Mouse (Mus musculus) kidney, adult 2 months (tissue): ENCODE data around the gene Arl2bp. TPM values are rescaled to one million over a fixed set of nuclear protein-coding genes. Genes with fewer than 3 reads are reported as not detected.

Experiments used
- DNase-seq: peaks from one replicate; pipeline ENCODE4 v3.0.0; 2021
- H3K27ac ChIP-seq: fragments of 200-500 bp; 2 replicates; pipeline ENCODE4 v1.5.1; 2012; ENCODE audit warnings: low read depth, low read length, control low read depth, inconsistent platforms; ENCODE audit not compliant: insufficient read depth
- H3K27me3 ChIP-seq: fragments of 200-500 bp; replicated peaks from 2 replicates; pipeline ENCODE4 v1.6.1; 2012; ENCODE audit warnings: mild to moderate bottlenecking, moderate library complexity, low read length, inconsistent platforms; ENCODE audit not compliant: control insufficient read depth, insufficient read depth
- H3K36me3 ChIP-seq: fragments of 200-500 bp; 2 replicates; pipeline ENCODE4 v1.6.1; 2012; ENCODE audit warnings: mild to moderate bottlenecking, moderate library complexity, low read length, inconsistent platforms; ENCODE audit not compliant: control insufficient read depth, insufficient read depth
- H3K4me1 ChIP-seq: fragments of 200-500 bp; 2 replicates; pipeline ENCODE4 v1.6.1; 2011; ENCODE audit warnings: low read length; ENCODE audit not compliant: control insufficient read depth, insufficient read depth
- H3K4me3 ChIP-seq: fragments of 200-500 bp; 2 replicates; pipeline ENCODE4 v1.5.1; 2011; ENCODE audit warnings: mild to moderate bottlenecking, low read depth, low read length, control low read depth; ENCODE audit not compliant: insufficient read depth
- CTCF ChIP-seq: fragments of 200-500 bp; conservative IDR thresholded peaks from 2 replicates; pipeline ENCODE4 v1.5.1; 2011; ENCODE audit warnings: low read depth, mild to moderate bottlenecking, control low read depth, low read length, moderate library complexity, mixed read lengths; ENCODE audit not compliant: insufficient read depth, insufficient read length
- POLR2A ChIP-seq: fragments of 200-500 bp; IDR thresholded peaks from one replicate; pipeline ENCODE4 v1.6.1; 2011; ENCODE audit warnings: low read depth, low read length, control low read depth
- WGBS: fragments of 180-500 bp; shearing (Covaris S2); methylation state at CpG from one replicate; pipeline ENCODE4 v1.1.7; 2018; 5-methylcytosine and 5-hydroxymethylcytosine counted together
- polyA plus RNA-seq: library from polyadenylated mRNA; depleted of rRNA; stranded (reverse); fragments of >200 nt; gene quantifications from 2 replicates; pipeline ENCODE4 v1.2.3, GENCODE M21; 2012

Gene Arl2bp
- polyA plus RNA-seq, 1 experiment = 77.2 TPM

DNA sequence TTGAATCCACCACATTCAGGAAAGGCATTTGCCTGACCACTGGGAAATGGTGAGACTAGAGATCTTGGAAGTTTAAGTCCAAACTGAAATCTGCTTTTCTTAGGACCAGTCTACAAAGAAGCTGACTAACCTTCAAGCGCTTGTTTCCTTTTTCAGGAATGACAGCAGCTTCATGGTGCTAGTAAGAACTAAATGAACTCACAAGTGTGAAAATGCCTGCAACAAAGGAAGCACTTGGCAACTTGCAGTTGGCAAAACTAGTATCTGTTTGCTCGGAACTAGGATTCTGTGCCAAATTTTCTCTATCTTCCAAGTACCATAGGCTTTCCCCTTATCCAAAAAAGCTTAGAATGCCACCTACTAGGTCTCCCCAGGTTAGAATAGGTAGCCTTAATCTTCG, 20.2 kb upstream of the Arl2bp start:
- WGBS = 92% methylated on average over 3 of the region's 3 CpGs
- DNase-seq = no peak
- Histone ChIP-seq H3K27ac (no peak overlapping the region), H3K36me3 (peaks cover 4% of the 10 kb centered on the region), H3K4me3 (no peak overlapping the region), H3K27me3 (no peaks in the 10 kb centered on the region), H3K4me1 (no peaks in the 10 kb centered on the region)
- no peak for TF ChIP-seq POLR2A
- TF ChIP-seq CTCF = no peak

DNA sequence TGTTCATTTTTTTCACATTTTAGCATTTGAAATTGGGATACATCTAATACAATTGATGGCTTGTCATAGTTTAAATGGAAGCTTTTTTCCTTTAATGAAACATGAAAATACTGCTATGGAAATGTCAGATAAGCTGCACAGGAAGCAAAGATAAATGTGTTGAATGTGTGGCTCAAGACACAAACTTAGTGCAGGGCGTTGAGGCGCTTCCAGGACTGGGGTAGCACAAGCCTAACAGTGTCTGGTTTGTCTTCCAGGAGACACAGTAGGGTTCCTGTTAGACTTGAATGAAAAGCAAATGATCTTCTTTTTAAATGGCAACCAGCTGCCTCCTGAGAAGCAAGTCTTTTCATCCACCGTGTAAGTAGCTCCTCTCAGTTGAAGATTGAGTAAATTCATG, 16.9 kb upstream of the Arl2bp start:
- Histone ChIP-seq H3K4me3 (no peak overlapping the region), H3K36me3 (peaks cover 6% of the 10 kb centered on the region), H3K4me1 (no peaks in the 10 kb centered on the region), H3K27me3 (no peaks in the 10 kb centered on the region), H3K27ac (no peak overlapping the region)
- no peak for DNase-seq
- TF ChIP-seq CTCF (no peak), POLR2A (no peak)
- WGBS = 87% methylated on average over 3 of the region's 3 CpGs

DNA sequence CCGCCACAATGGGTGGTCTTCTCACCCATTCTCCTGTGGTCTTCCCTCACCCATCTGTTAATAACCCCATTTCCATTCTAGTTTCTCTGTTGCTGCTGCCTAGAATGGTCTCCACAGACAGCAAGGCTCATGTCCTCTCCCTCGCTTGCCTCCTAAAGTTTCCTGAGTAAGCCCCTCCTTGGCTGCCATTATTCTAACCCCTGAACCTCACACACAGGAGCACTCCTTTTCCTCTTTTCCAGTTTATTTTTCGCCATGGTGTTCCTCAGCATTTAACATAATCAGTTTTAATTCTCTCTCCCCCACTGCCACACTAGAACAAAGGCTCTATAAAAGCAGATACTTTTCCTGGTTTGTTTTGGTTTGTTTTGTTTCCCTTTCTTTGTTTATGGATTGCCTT, 13.4 kb upstream of the Arl2bp start:
- WGBS = 93% methylated on average over 3 of the region's 3 CpGs
- no peak overlapping the region for H3K27ac ChIP-seq
- no peak for DNase-seq
- peaks cover 10% of the 10 kb centered on the region for H3K36me3 ChIP-seq
- H3K4me3 ChIP-seq = no peak overlapping the region
- no peak for TF ChIP-seq CTCF
- no peak for TF ChIP-seq POLR2A
- no peaks in the 10 kb centered on the region for H3K27me3 ChIP-seq
- H3K4me1 ChIP-seq = no peaks in the 10 kb centered on the region

DNA sequence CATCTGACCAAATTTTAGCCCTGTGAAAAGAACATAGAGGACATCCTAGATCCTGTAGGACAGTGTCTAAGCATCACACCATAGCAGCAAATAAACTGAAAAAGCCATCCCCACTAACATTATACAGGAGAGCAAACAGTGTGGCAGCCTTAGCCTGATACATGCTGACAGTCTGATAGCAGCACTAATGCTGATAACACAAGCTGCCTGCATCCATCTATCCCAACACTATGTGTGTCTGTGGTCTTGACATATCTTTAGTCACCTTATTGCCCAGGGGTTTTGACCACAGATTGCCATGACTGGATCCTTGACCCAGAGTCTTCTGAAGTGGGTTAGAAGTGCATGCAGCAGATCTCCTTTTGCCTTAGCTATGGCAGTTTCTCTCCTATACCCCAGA, 11.4 kb upstream of the Arl2bp start:
- no peak overlapping the region for H3K4me3 ChIP-seq
- DNase-seq = no peak
- no peak overlapping the region for H3K27ac ChIP-seq
- TF ChIP-seq CTCF (no peak), POLR2A (no peak)
- no peaks in the 10 kb centered on the region for H3K27me3 ChIP-seq
- peaks cover 10% of the 10 kb centered on the region for H3K36me3 ChIP-seq
- H3K4me1 ChIP-seq = no peaks in the 10 kb centered on the region

DNA sequence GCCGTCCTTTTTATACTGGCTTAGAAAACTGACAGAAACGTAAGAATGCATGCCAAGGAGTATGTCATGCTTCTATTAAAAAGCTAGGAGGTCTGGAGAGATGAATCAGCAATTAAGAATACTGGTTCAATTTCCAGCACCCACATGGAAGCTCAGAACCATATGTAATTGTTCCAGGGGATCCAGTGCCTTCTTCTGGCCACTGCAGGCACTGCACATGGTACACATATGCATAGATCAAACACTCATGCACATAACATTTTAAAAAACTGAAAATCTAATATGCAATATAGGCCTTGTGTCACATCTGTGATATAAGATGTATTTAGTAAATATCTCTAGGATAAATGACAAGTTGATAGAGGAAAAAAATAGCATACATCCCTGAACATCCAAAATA, 8.4 kb upstream of the Arl2bp start:
- peaks cover 5% of the 10 kb centered on the region; the same call in 1 of the 2 replicates for H3K4me1 ChIP-seq
- peaks cover 6% of the 10 kb centered on the region for H3K36me3 ChIP-seq
- H3K27ac ChIP-seq = no peak overlapping the region
- no peak for DNase-seq
- H3K27me3 ChIP-seq = no peaks in the 10 kb centered on the region
- TF ChIP-seq POLR2A (no peak), CTCF (peak; percentile 33)
- 91% methylated on average over 2 of the region's 2 CpGs for WGBS
- H3K4me3 ChIP-seq = no peak overlapping the region

DNA sequence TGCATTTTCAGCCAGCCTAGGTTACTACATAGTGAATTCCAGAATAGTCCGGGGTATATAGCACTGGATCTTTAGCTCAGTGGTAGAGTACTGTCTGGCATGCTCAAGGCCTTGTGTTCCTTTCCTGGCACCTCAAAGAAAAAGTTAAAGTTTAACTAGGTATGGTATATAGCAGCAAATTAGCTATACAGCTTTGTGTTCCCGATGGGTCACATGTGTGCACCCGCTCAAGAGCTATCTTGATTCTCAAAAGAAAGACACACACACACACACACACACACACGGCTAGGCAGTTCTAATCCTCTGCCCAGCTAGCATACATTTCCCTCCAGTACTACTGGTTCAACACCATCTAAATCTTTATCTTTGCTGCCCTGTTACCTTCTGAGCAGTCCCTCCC, 6.0 kb upstream of the Arl2bp start:
- Histone ChIP-seq H3K27ac (no peak overlapping the region), H3K4me1 (peaks cover 15% of the 10 kb centered on the region)

DNA sequence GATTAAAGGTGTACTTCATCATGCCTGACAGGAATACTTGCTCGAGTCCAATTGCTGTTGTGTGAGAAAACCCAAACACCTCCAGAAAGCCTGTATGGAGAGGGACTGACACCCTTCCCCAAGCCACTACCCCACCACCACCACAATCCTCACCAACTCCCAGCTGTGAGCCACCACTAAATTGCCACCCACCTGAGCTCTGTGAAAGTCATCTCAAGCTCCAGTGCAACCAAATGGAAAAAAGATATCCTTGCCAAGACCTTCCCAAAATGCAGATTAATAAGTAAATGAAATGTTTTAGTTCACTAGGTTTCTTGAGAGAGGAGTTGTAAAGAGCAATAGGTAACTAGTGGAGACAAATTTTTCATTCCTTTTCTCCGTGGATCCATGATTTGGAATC, 1.7 kb upstream of the Arl2bp start:
- peak; percentile 80 for DNase-seq
- WGBS = 34% methylated on average over 2 of the region's 2 CpGs
- no peaks in the 10 kb centered on the region; the same call in 1 of the 2 replicates for H3K36me3 ChIP-seq
- peaks cover 20% of the 10 kb centered on the region for H3K4me1 ChIP-seq
- TF ChIP-seq CTCF (no peak), POLR2A (no peak)
- H3K27me3 ChIP-seq = no peaks in the 10 kb centered on the region
- peak overlapping the region; percentile 1; the same call in 1 of the 2 replicates for H3K27ac ChIP-seq
- H3K4me3 ChIP-seq = no peak overlapping the region

More for the DNA sequence above, 6.0 kb upstream of the Arl2bp start:
- H3K36me3 ChIP-seq = no peaks in the 10 kb centered on the region; the same call in none of the 2 replicates
- no peak overlapping the region for H3K4me3 ChIP-seq
- no peak for TF ChIP-seq CTCF
- no peak for TF ChIP-seq POLR2A
- no peak for DNase-seq
- WGBS = 62% methylated on average over 4 of the region's 4 CpGs
- H3K27me3 ChIP-seq = no peaks in the 10 kb centered on the region

DNA sequence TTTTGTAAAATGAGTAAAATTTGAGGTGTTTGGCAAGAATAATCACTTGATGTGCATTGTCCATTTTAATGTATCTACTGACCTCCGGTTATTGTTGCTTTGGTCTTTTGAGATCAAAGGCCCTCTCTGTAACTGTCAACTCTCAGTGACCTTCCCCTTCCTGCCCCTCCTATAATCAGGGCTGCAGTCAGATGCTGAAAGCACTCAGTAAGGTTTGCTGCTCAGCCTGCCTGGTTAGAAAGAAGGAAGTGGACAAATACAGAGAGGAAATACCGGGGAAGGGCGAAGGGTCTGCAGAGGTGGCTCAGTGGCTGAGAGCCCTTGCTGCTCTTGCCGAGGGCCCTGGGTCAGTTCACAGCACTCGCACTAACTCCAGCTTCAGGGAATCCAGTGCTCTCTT, 8.0 kb downstream of the Arl2bp start:
- no peaks in the 10 kb centered on the region; the same call in none of the 2 replicates for H3K36me3 ChIP-seq
- H3K27ac ChIP-seq = no peak overlapping the region
- 67% methylated on average over 5 of the region's 5 CpGs for WGBS
- H3K4me3 ChIP-seq = no peak overlapping the region
- no peaks in the 10 kb centered on the region for H3K27me3 ChIP-seq
- no peak for DNase-seq
- no peak for TF ChIP-seq CTCF
- no peak for TF ChIP-seq POLR2A
- H3K4me1 ChIP-seq = no peaks in the 10 kb centered on the region
